Mouse (Mus musculus): ENCODE results near the gene Crb3. TPM values are rescaled to one million over a fixed set of nuclear protein-coding genes. Genes with fewer than 3 reads are reported as not detected.
A peak's percentile ranks its signal among the peaks of the same experiment; 100 is the strongest.
"Not testable (repeated sequence)": the region's sequence is repeated elsewhere in the genome, so short reads cannot be mapped to it uniquely, and the experiment has no call there.

The Crb3 gene
- polyA plus RNA-seq, 1 experiment = 6.3 TPM

GRCm38 (mm10) chr17:57041554-57041953 is 17.4 kb upstream of the Crb3 start, which contains the start of gene Slc25a41:
Gene Slc25a41 (minus strand): TSS chr17:57041654.
- no peaks in the 10 kb centered on the region for H3K36me3 ChIP-seq (ENCODE audit: control insufficient read depth, insufficient read depth, low read length)
- TF ChIP-seq CTCF (IDR thresholded peaks at IDR 0.05; ENCODE audit: extremely low read depth, insufficient read depth, insufficient read length, insufficient replicate concordance) (no peak), POLR2A (IDR thresholded peaks at IDR 0.05; ENCODE audit: low read depth, low read length) (no peak)
- no peak for DNase-seq (ENCODE audit: low read depth in 1 of 2, low spot score in 2 of 2)
- H3K4me3 ChIP-seq (ENCODE audit: extremely low read depth, insufficient read depth, insufficient read length) = no peak within 1 kb of the TSS
- H3K27ac ChIP-seq (ENCODE audit: insufficient read depth, low read length) = no peak within 1 kb of the TSS
- WGBS = 87% methylated on average over 8 of the region's 8 CpGs
- H3K4me1 ChIP-seq (ENCODE audit: control insufficient read depth, insufficient read depth, insufficient read length) = no peaks in the 10 kb centered on the region
- H3K27me3 ChIP-seq (ENCODE audit: control insufficient read depth, insufficient read depth, low read length) = no peaks in the 10 kb centered on the region; the same call in 1 of the 2 replicates

GRCm38 (mm10) chr17:57047406-57047805 is 11.5 kb upstream of the Crb3 start:
- no peak for TF ChIP-seq POLR2A (IDR thresholded peaks at IDR 0.05; ENCODE audit: low read depth, low read length)
- no peak for DNase-seq (ENCODE audit: low read depth in 1 of 2, low spot score in 2 of 2)
- Histone ChIP-seq H3K4me3 (ENCODE audit: extremely low read depth, insufficient read depth, insufficient read length) (no peak overlapping the region), H3K36me3 (ENCODE audit: control insufficient read depth, insufficient read depth, low read length) (no peaks in the 10 kb centered on the region), H3K27ac (ENCODE audit: insufficient read depth, low read length) (no peak overlapping the region), H3K4me1 (ENCODE audit: control insufficient read depth, insufficient read depth, insufficient read length) (no peaks in the 10 kb centered on the region), H3K27me3 (ENCODE audit: control insufficient read depth, insufficient read depth, low read length) (no peaks in the 10 kb centered on the region)
- WGBS = 87% methylated on average over 5 of the region's 5 CpGs

GRCm38 (mm10) chr17:57048816-57049215 is 10.1 kb upstream of the Crb3 start:
- TF ChIP-seq CTCF (IDR thresholded peaks at IDR 0.05; ENCODE audit: extremely low read depth, insufficient read depth, insufficient read length, insufficient replicate concordance) = no peak
- no peak for TF ChIP-seq POLR2A (IDR thresholded peaks at IDR 0.05; ENCODE audit: low read depth, low read length)
- no peaks in the 10 kb centered on the region for H3K36me3 ChIP-seq (ENCODE audit: control insufficient read depth, insufficient read depth, low read length)
- no peak overlapping the region for H3K4me3 ChIP-seq (ENCODE audit: extremely low read depth, insufficient read depth, insufficient read length)
- no peaks in the 10 kb centered on the region for H3K4me1 ChIP-seq (ENCODE audit: control insufficient read depth, insufficient read depth, insufficient read length)
- no peak for DNase-seq (ENCODE audit: low read depth in 1 of 2, low spot score in 2 of 2)
- H3K27me3 ChIP-seq (ENCODE audit: control insufficient read depth, insufficient read depth, low read length) = no peaks in the 10 kb centered on the region
- 60% methylated on average over 3 of the region's 3 CpGs for WGBS
- H3K27ac ChIP-seq (ENCODE audit: insufficient read depth, low read length) = no peak overlapping the region

DNA sequence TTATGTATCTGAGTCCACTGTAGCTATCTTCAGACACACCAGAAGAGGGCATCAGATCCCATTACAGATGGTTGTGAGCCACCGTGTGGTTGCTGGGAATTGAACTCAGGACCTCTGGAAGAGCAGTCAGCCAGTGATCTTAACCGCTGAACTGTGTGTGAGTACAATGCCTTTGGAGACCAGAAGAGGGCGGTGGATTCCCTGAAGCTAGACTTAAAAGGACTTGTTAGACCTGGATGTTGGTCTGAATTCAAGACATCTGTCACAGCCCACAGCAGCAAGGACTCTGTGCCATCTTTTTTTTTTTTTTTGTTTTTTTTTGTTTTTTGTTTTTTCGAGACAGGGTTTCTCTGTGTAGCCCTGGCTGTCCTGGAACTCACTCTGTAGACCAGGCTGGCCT is 7.2 kb upstream of the Crb3 start:
- not testable (repeated sequence) for H3K36me3 ChIP-seq (ENCODE audit: control insufficient read depth, insufficient read depth, low read length); H3K4me1 ChIP-seq (ENCODE audit: control insufficient read depth, insufficient read depth, insufficient read length); DNase-seq (ENCODE audit: low read depth in 1 of 2, low spot score in 2 of 2); H3K27me3 ChIP-seq (ENCODE audit: control insufficient read depth, insufficient read depth, low read length); H3K27ac ChIP-seq (ENCODE audit: insufficient read depth, low read length); H3K4me3 ChIP-seq (ENCODE audit: extremely low read depth, insufficient read depth, insufficient read length)
- WGBS = 86% methylated on average over 4 of the region's 4 CpGs
- TF ChIP-seq CTCF (IDR thresholded peaks at IDR 0.05; ENCODE audit: extremely low read depth, insufficient read depth, insufficient read length, insufficient replicate concordance) = peak; percentile 4; the same call in 1 of the 2 replicates

DNA sequence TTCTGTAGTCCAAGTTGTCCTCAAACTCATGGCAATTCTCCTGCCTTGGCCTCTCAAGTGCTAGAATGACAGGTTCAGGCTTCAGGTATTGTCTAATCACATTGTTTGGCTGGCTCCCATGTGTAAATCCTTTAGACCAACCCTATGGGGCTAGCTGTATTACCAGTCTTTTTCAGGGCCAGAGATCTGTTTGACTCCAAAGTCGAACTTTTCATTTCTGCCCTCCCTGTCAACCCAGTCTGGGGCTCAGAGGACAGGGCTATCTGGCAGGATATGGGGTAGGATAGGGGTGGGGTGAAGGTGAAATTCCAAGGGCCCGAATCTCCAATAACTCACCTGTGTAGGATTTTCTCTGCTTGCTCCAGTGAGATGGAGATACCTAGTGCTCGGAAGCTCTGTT is 2.7 kb upstream of the Crb3 start:
- no peak overlapping the region for H3K4me3 ChIP-seq (ENCODE audit: extremely low read depth, insufficient read depth, insufficient read length)
- no peaks in the 10 kb centered on the region for H3K27me3 ChIP-seq (ENCODE audit: control insufficient read depth, insufficient read depth, low read length)
- no peak overlapping the region for H3K27ac ChIP-seq (ENCODE audit: insufficient read depth, low read length)
- no peak for TF ChIP-seq POLR2A (IDR thresholded peaks at IDR 0.05; ENCODE audit: low read depth, low read length)
- TF ChIP-seq CTCF (IDR thresholded peaks at IDR 0.05; ENCODE audit: extremely low read depth, insufficient read depth, insufficient read length, insufficient replicate concordance) = no peak
- peaks cover 8% of the 10 kb centered on the region; the same call in 1 of the 2 replicates for H3K4me1 ChIP-seq (ENCODE audit: control insufficient read depth, insufficient read depth, insufficient read length)
- no peaks in the 10 kb centered on the region for H3K36me3 ChIP-seq (ENCODE audit: control insufficient read depth, insufficient read depth, low read length)
- 84% methylated on average over 3 of the region's 3 CpGs for WGBS
- DNase-seq (ENCODE audit: low read depth in 1 of 2, low spot score in 2 of 2) = no peak

DNA sequence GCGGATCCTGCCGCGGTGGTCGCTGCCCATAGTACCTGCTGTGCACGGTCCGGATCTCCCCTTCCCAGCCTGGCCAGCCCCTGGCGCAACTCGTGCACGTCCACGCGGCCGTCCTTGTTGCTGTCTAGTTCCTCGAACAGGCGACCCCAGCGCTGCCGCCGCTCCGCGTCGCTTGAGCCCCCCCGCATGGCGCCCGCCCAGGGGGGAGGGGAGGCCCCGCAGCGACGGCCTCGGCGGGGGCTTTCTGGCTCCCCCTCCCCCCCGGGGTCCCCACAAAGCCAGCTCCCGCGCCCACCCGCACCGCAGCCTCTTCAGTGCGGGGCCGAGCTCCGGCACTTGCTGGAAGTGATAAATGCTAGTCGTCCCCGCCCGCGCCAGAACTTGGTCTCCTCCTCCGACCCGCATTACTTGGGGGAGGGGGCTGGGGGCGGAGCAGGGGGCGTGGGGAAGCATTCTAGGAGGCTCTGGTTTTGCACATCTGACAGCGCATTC is 627 bp downstream of the Crb3 start, which contains the start of gene Slc25a23:
TSS of gene Slc25a23 (minus strand) at position 378 of the 492 bp plus-strand sequence.
- DNase-seq (ENCODE audit: low read depth in 1 of 2, low spot score in 2 of 2) = peak in 1 of 2 experiments; percentile 54
- Histone ChIP-seq H3K27ac (ENCODE audit: insufficient read depth, low read length) (peak within 1 kb of the TSS; percentile 95), H3K4me1 (ENCODE audit: control insufficient read depth, insufficient read depth, insufficient read length) (peaks cover 18% of the 10 kb centered on the region; the same call in 1 of the 2 replicates), H3K36me3 (ENCODE audit: control insufficient read depth, insufficient read depth, low read length) (no peaks in the 10 kb centered on the region), H3K27me3 (ENCODE audit: control insufficient read depth, insufficient read depth, low read length) (0 out of 2 replicates have a peak, but pooled peaks cover 2% of the 10 kb centered on the region), H3K4me3 (ENCODE audit: extremely low read depth, insufficient read depth, insufficient read length) (peak within 1 kb of the TSS; percentile 82)
- 1% methylated on average over 40 of the region's 45 CpGs for WGBS
- TF ChIP-seq CTCF (IDR thresholded peaks at IDR 0.05; ENCODE audit: extremely low read depth, insufficient read depth, insufficient read length, insufficient replicate concordance) = no peak

DNA sequence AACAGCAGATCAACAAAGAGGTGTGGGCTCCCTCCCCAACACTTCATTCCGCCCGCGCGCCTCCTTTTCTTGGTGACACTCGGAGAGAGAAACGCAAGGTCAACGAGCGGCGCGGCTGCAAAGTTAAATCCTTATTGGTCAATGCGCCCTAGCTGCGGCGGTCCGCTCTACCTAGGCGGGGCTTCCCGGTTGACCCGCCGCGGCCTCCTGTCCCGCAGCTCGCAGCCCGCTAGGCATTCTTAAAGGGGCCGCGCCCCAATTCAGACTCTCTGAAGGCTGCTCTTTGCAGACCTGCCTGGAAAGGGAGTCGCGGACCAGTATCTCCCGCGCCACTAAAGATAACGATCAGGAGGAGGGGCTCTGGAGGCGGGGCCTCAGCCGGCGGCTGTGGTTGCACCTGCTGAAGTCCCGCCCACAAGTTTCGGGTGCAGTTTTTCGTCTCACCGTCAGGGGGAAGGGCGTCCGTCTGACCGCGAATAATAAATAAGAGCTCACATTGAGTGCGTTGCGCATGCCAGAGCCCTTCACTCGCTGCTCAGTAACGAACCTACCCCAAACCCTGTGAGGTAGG is 1.4 kb downstream of the Crb3 start:
- peak; percentile 94 to 95 for DNase-seq (ENCODE audit: low read depth in 1 of 2, low spot score in 2 of 2)
- H3K4me1 ChIP-seq (ENCODE audit: control insufficient read depth, insufficient read depth, insufficient read length) = peaks cover 18% of the 10 kb centered on the region; the same call in 1 of the 2 replicates
- 0 out of 2 replicates have a peak, but pooled peaks cover 2% of the 10 kb centered on the region for H3K27me3 ChIP-seq (ENCODE audit: control insufficient read depth, insufficient read depth, low read length)
- peak overlapping the region; percentile 95 for H3K27ac ChIP-seq (ENCODE audit: insufficient read depth, low read length)
- under 1% methylated on average over 44 of the region's 44 CpGs for WGBS
- peak overlapping the region; percentile 82 for H3K4me3 ChIP-seq (ENCODE audit: extremely low read depth, insufficient read depth, insufficient read length)
- H3K36me3 ChIP-seq (ENCODE audit: control insufficient read depth, insufficient read depth, low read length) = 0 out of 2 replicates have a peak, but pooled peaks cover 1% of the 10 kb centered on the region
- TF ChIP-seq POLR2A (IDR thresholded peaks at IDR 0.05; ENCODE audit: low read depth, low read length) = no peak; the same call in 1 of the 2 replicates
- peak; percentile 61; the same call in 1 of the 2 replicates for TF ChIP-seq CTCF (IDR thresholded peaks at IDR 0.05; ENCODE audit: extremely low read depth, insufficient read depth, insufficient read length, insufficient replicate concordance)
